Mouse (Mus musculus): ENCODE measurements around the gene Ing2. TPM values are rescaled to one million over a fixed set of nuclear protein-coding genes. Genes with fewer than 3 reads are reported as not detected.

Ing2 gene
- total RNA-seq, 1 experiment from 2014 or later: 66.7 TPM

Other genes starting within 250 kb of the Ing2 start
- gene Stox2, start 229.2 kb downstream of the Ing2 start, total RNA-seq (2017): 0.87 TPM in 2 replicates
- gene Trappc11, start 142.1 kb downstream of the Ing2 start, total RNA-seq (2017): 38.2 and 51.9 TPM in 2 replicates
- 30.3 and 44.9 TPM in 2 replicates for gene Rwdd4a, start 141.9 kb downstream of the Ing2 start, total RNA-seq (2017)
- 33.7 and 36.0 TPM in 2 replicates for gene Cdkn2aip, start 38.4 kb upstream of the Ing2 start, total RNA-seq (2017)
- gene Cldn24, start 146.6 kb upstream of the Ing2 start, total RNA-seq (2017): not detected in 2 replicates
- gene Cldn22, start 148.9 kb upstream of the Ing2 start, total RNA-seq (2017): not detected in 2 replicates